Mouse (Mus musculus) lung, embryonic 14.5 days (tissue): ENCODE data around the gene Mrpl34. TPM values are rescaled to one million over a fixed set of nuclear protein-coding genes. Genes with fewer than 3 reads are reported as not detected.

Source experiments
- ATAC-seq: fragments of 200-750 bp; cut with Nextera tagmentation; 2 replicates; pipeline ENCODE4 v1.8.0; 2017; ENCODE audit warnings: mild to moderate bottlenecking, moderate TSS enrichment, moderate library complexity; ENCODE audit not compliant: insufficient read depth
- DNase-seq: peaks from one replicate; pipeline ENCODE4 v3.0.0-alpha.2; 2015
- H3K27ac ChIP-seq: fragments of 300-500 bp; sonication (generic); 2 replicates; pipeline ENCODE4 v1.5.1; 2014; ENCODE audit warnings: low read depth, mild to moderate bottlenecking, moderate library complexity
- H3K27me3 ChIP-seq: fragments of 300-500 bp; sonication (generic); 2 replicates; pipeline ENCODE4 v1.6.1; 2014; ENCODE audit warnings: low read length, control low read depth; ENCODE audit not compliant: insufficient read depth
- H3K36me3 ChIP-seq: fragments of 300-500 bp; sonication (generic); 2 replicates; pipeline ENCODE4 v1.6.1; 2014; ENCODE audit warnings: control low read depth; ENCODE audit not compliant: insufficient read depth
- H3K4me1 ChIP-seq: fragments of 300-500 bp; sonication (generic); 2 replicates; pipeline ENCODE4 v1.6.1; 2014; ENCODE audit warnings: antibody characterized with exemption, control low read depth; ENCODE audit not compliant: insufficient read depth
- H3K4me2 ChIP-seq: fragments of 300-500 bp; sonication (generic); 2 replicates; pipeline ENCODE4 v1.6.1; 2014; ENCODE audit warnings: mild to moderate bottlenecking
- H3K4me3 ChIP-seq: fragments of 300-500 bp; sonication (generic); 2 replicates; pipeline ENCODE4 v1.5.1; 2014; ENCODE audit warnings: low read depth, low read length
- H3K9ac ChIP-seq: fragments of 300-500 bp; sonication (generic); 2 replicates; pipeline ENCODE4 v1.6.1; 2014
- H3K9me3 ChIP-seq: fragments of 300-500 bp; sonication (generic); 2 replicates; pipeline ENCODE4 v1.6.1; 2016; ENCODE audit warnings: low read depth, low read length, control low read depth
- CTCF ChIP-seq: IDR thresholded peaks from 2 replicates; pipeline ENCODE4 v1.5.1; 2016; ENCODE audit warnings: antibody characterized with exemption, low read depth
- WGBS: fragments of 180-500 bp; shearing (Covaris S2); extraction: QIAGEN DNeasy Blood & Tissue Kit; methylation state at CpG from one replicate; pipeline ENCODE4 v1.1.7; 2014; 5-methylcytosine and 5-hydroxymethylcytosine counted together
- polyA plus RNA-seq: library from polyadenylated mRNA; unstranded; fragments of >200 nt; fragmentation: Nextera tagmentation; extraction: Ambion mirVana; gene quantifications from 2 replicates; pipeline ENCODE4 v1.2.1, GENCODE M21; 2014

Gene Mrpl34
- polyA plus RNA-seq, 1 experiment from 2014 or later = 135 TPM

DNA sequence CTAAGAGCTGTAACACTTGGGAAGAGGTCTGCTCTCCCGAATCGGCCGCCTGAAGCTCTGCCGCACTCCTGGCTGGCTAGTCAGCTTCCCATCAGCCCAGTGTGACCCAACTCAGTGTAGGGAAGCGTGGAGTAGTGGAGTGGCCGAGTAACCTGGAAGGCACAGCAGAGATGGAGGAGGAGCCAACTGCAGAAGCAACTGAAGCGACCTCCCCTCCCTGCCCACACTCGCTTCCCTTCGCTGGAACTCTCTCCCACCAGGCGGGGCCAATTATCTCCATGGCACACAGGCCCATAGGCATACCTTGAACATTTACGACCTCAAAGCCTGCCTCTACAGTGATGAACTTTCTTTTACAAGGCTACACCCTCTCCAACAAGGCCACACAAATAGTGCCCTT is 13.0 kb upstream of the Mrpl34 start:
- H3K4me1 ChIP-seq = no peaks in the 10 kb centered on the region
- peaks cover 3% of the 10 kb centered on the region; the same call in 1 of the 2 replicates for H3K36me3 ChIP-seq
- TF ChIP-seq CTCF = no peak
- no peak overlapping the region for H3K4me2 ChIP-seq
- DNase-seq (no peak), ATAC-seq (no peak)
- no peak overlapping the region for H3K9ac ChIP-seq
- no peak overlapping the region for H3K4me3 ChIP-seq
- no peaks in the 10 kb centered on the region for H3K9me3 ChIP-seq
- WGBS = 49% methylated on average over 11 of the region's 11 CpGs
- no peak overlapping the region for H3K27ac ChIP-seq
- H3K27me3 ChIP-seq = no peaks in the 10 kb centered on the region

DNA sequence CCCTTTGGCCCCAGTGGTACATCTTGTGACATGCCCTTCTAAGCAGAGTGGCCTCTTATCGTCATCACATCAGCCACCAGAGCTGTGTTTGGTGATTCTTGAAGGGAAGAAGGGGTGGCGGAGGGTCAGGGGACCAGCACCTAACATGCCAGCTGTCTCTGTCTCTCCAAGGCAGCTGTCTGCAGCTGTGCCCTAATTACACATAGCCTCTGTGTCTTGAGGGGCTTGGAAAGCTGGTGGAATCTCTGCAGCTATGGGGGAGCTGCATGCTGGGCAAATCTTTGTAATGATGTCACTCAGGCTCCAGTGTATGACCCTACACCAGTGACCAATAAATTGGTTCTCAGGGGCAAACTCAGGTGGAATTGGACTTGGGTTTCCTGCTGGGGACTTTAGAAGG is 12.1 kb upstream of the Mrpl34 start:
- Histone ChIP-seq H3K4me3 (no peak overlapping the region), H3K27ac (no peak overlapping the region), H3K27me3 (no peaks in the 10 kb centered on the region), H3K9ac (no peak overlapping the region; the same call in 1 of the 2 replicates), H3K4me1 (no peaks in the 10 kb centered on the region), H3K4me2 (no peak overlapping the region), H3K36me3 (peaks cover 10% of the 10 kb centered on the region), H3K9me3 (no peaks in the 10 kb centered on the region)
- 62% methylated on average over 2 of the region's 2 CpGs for WGBS
- TF ChIP-seq CTCF = no peak
- ATAC-seq (no peak), DNase-seq (no peak)

GRCm38 (mm10) chr8:71454668-71455067 is 10.1 kb upstream of the Mrpl34 start:
- Histone ChIP-seq H3K9ac (no peak overlapping the region), H3K27me3 (no peaks in the 10 kb centered on the region), H3K4me3 (no peak overlapping the region), H3K4me2 (no peak overlapping the region), H3K27ac (no peak overlapping the region), H3K9me3 (no peaks in the 10 kb centered on the region), H3K36me3 (peaks cover 23% of the 10 kb centered on the region), H3K4me1 (no peaks in the 10 kb centered on the region)
- no peak for ATAC-seq
- WGBS = 74% methylated on average over 8 of the region's 8 CpGs
- no peak for DNase-seq
- TF ChIP-seq CTCF = no peak

GRCm38 (mm10) chr8:71456906-71457305 is 7.9 kb upstream of the Mrpl34 start:
- no peak for TF ChIP-seq CTCF
- peak; percentile 16 for DNase-seq
- 42% methylated on average over 22 of the region's 22 CpGs for WGBS
- Histone ChIP-seq H3K36me3 (peaks cover 42% of the 10 kb centered on the region), H3K27ac (no peak overlapping the region), H3K4me3 (no peak overlapping the region), H3K4me1 (no peaks in the 10 kb centered on the region; the same call in 1 of the 2 replicates), H3K9ac (no peak overlapping the region), H3K27me3 (no peaks in the 10 kb centered on the region), H3K9me3 (no peaks in the 10 kb centered on the region), H3K4me2 (no peak overlapping the region)
- peak; percentile 6; the same call in 1 of the 2 replicates for ATAC-seq

DNA sequence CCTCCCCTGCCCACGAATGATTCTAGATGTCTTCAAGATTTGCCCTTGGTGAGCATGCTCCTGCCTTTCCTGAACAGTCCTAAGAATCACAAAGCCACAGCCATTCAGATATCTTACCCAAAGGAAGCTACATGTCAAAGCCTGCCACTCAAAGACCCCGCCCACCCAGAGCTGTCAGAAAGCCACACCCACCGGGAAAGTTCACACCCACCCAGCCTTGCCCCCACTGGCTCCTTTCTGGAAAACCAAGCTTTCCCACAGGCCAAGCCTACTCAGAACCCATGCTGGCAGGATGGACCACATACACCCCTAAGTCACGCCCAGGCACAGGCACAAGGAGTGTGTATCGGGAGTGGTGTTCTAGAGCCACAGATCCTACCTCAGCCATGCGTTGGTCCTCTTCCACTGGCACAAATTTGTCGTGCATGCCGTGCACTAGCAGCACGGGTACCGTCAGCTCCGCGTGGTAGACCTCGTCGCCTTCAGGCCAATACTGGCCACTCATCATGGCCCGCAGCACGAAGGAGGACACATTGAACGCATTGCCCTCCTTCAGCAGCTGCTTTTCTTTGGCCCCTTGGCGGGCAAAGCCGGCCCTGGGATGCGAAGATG is 7.0 kb upstream of the Mrpl34 start:
- no peak overlapping the region for H3K4me2 ChIP-seq
- no peak for TF ChIP-seq CTCF
- no peak overlapping the region for H3K27ac ChIP-seq
- DNase-seq (no peak), ATAC-seq (no peak)
- H3K4me1 ChIP-seq = peaks cover 7% of the 10 kb centered on the region
- H3K36me3 ChIP-seq = peaks cover 43% of the 10 kb centered on the region
- H3K27me3 ChIP-seq = no peaks in the 10 kb centered on the region
- H3K9me3 ChIP-seq = no peaks in the 10 kb centered on the region
- no peak overlapping the region for H3K4me3 ChIP-seq
- no peak overlapping the region for H3K9ac ChIP-seq
- WGBS = 77% methylated on average over 20 of the region's 20 CpGs

DNA sequence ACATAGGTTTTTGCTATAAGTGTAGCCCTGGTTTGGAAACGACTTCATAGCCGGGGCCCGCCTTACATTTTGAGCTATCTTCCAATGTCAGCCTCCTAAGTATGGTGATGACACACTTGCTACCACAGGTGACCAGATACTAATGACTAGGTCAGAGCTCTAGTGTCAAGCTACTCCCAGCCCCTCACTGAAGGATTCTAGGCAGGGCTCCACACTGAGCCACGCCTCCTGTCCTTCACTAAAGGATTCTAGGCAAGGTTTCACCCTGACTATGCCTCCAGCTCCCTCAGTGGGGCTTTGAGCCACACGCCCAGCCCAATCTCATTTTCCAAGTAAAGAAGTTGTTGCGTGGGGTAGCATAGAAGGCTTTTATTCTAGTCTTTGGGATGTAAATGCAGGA is 4.0 kb upstream of the Mrpl34 start:
- Histone ChIP-seq H3K9ac (no peak overlapping the region), H3K27me3 (no peaks in the 10 kb centered on the region), H3K4me1 (peaks cover 17% of the 10 kb centered on the region), H3K36me3 (peaks cover 43% of the 10 kb centered on the region), H3K4me3 (no peak overlapping the region), H3K4me2 (no peak overlapping the region), H3K9me3 (no peaks in the 10 kb centered on the region), H3K27ac (no peak overlapping the region)
- WGBS = 90% methylated on average over 6 of the region's 6 CpGs
- ATAC-seq (no peak), DNase-seq (no peak)
- TF ChIP-seq CTCF = no peak

GRCm38 (mm10) chr8:71461152-71461840 is 3.5 kb upstream of the Mrpl34 start:
- H3K9me3 ChIP-seq = no peaks in the 10 kb centered on the region
- 77% methylated on average over 47 of the region's 47 CpGs for WGBS
- no peak overlapping the region for H3K9ac ChIP-seq
- no peak overlapping the region for H3K4me3 ChIP-seq
- no peaks in the 10 kb centered on the region for H3K27me3 ChIP-seq
- H3K36me3 ChIP-seq = peaks cover 46% of the 10 kb centered on the region
- H3K4me1 ChIP-seq = peaks cover 20% of the 10 kb centered on the region
- no peak overlapping the region; the same call in 1 of the 2 replicates for H3K4me2 ChIP-seq
- no peak overlapping the region for H3K27ac ChIP-seq
- no peak for ATAC-seq
- TF ChIP-seq CTCF = no peak
- DNase-seq = no peak
